Mouse (Mus musculus): ENCODE measurements at regions not wholly inside any gene's neighbourhood (a gene's known extent, or its start where the extent isn't known, plus 50 kb on each side); places are given as distances from the start of the nearest gene placed in this dataset.

DNA sequence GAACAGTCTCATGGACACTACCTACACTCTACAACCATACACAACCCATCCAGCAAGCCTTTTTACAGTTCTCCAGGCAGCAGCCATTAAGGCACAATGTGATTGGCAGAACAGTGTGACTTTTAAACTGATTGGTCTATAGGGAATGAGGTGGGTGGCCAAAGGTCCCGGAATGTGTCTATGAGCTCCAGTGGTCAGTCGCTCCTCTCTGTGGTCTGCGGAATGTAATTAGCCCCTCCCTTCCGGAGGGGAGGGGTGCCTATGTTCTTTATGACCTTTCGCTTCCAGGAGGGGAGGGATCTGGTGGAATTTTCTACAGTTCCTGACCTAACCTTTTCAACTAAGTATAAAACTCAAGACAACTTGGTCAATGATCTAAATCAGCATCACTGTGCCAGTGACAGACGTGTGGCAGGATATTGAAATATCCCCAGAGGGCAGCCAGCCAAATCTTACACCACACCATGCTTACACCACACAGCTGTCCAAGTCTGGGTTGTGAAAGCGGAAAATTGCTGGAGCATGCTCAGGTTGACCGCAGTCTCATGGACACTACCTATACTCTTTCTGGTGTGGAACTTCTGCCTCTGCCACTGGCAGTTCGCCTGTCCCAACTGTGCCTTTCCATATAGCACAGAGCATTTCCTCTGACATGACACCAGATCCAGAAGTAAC lies 84.4 kb upstream of the Col5a2 start:
- TF ChIP-seq POLR2A (IDR thresholded peaks at IDR 0.05; ENCODE audit: low read depth, low read length) (no peak), GABPA (IDR thresholded peaks at IDR 0.05; ENCODE audit: insufficient replicate concordance, low read depth, low read length) (no peak), ZNF384 (IDR thresholded peaks at IDR 0.05; ENCODE audit: low read depth, low read length) (no peak), NRF1 (IDR thresholded peaks at IDR 0.05; ENCODE audit: low read depth, low read length) (no peak)

All from CH12.LX (cell line).